Mouse (Mus musculus): ENCODE data around the gene Cpt1b. TPM values are rescaled to one million over a fixed set of nuclear protein-coding genes. Genes with fewer than 3 reads are reported as not detected.

Gene Cpt1b
- polyA plus RNA-seq, 1 experiment from 2014 or later: 0.72 TPM

DNA sequence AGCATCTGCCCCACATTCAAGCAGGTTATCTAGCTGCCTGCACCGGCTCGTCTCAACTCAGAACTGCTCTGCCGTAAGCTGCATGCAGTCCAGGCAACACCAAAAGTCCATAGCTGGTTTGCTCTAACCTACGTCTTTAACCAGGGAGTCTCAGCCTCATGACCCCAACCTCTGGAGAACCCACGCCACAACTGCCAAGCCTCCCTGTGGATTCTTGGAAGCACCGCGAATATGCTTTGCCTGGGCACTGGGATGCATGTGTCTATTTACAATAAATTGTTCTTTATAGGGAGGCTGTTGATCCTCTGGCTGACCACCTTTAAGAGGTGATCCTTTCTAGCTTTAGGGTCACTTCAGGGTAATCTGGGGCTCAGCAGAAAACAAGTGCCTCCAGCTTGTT, 53.1 kb downstream of the Cpt1b start:
- Histone ChIP-seq H3K9ac (ENCODE audit: low read depth, low read length) (peak overlapping the region; percentile 84), H3K4me2 (ENCODE audit: low read depth, low read length) (peak overlapping the region; percentile 75), H3K36me3 (ENCODE audit: control insufficient read depth, insufficient read depth, low read length) (peaks cover 31% of the 10 kb centered on the region), H3K9me3 (ENCODE audit: control insufficient read depth, low read length) (no peaks in the 10 kb centered on the region), H3K27ac (ENCODE audit: low read length) (peak overlapping the region; percentile 93), H3K27me3 (replicated peaks; ENCODE audit: control insufficient read depth, insufficient read depth, low read length) (peaks cover 16% of the 10 kb centered on the region), H3K4me1 (ENCODE audit: control insufficient read depth, insufficient read depth, low read length) (peaks cover 15% of the 10 kb centered on the region), H3K4me3 (ENCODE audit: low read length) (peak overlapping the region; percentile 68)
- no peak for ATAC-seq
- WGBS: 76% methylated on average over 7 of the region's 7 CpGs

DNA sequence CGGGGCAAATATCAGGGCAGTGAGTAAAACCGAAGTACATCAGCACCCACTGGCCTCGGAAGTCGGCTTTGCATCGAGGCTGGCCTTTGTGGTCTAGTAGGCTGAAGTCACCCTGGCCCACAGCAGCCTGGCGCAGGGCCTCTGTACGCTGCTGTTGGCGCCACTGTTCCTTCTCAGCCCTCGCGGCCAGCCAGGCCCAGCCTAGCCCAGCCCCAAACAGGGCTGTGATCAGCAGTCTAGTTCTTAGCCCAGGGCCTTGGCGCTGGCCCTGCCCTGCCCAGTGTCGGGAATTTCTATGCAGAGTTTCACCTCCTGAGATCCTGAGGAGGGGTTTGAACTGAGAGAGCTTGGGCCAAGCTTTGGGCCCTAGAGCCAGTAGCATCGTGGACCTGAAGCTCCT, 53.6 kb downstream of the Cpt1b start:
- no peak for ATAC-seq
- WGBS: 85% methylated on average over 13 of the region's 13 CpGs
- peaks cover 31% of the 10 kb centered on the region for H3K36me3 ChIP-seq (ENCODE audit: control insufficient read depth, insufficient read depth, low read length)

More for the DNA sequence above, 53.6 kb downstream of the Cpt1b start:
- Histone ChIP-seq H3K27ac (ENCODE audit: low read length) (no peak overlapping the region), H3K4me2 (ENCODE audit: low read depth, low read length) (no peak overlapping the region), H3K4me1 (ENCODE audit: control insufficient read depth, insufficient read depth, low read length) (peaks cover 11% of the 10 kb centered on the region), H3K27me3 (replicated peaks; ENCODE audit: control insufficient read depth, insufficient read depth, low read length) (peaks cover 11% of the 10 kb centered on the region), H3K9ac (ENCODE audit: low read depth, low read length) (no peak overlapping the region), H3K9me3 (ENCODE audit: control insufficient read depth, low read length) (no peaks in the 10 kb centered on the region), H3K4me3 (ENCODE audit: low read length) (no peak overlapping the region)

Other genes starting within 250 kb of the Cpt1b start
- 98.5 and 104 TPM in 2 replicates for gene Plxnb2, start 245.1 kb downstream of the Cpt1b start, polyA plus RNA-seq (2015; fragmentation: Nextera tagmentation; extraction: Ambion mirVana)
- gene Dennd6b, start 229.4 kb downstream of the Cpt1b start, polyA plus RNA-seq (2015; fragmentation: Nextera tagmentation; extraction: Ambion mirVana): 10.9 and 13.0 TPM in 2 replicates
- 18.0 and 20.1 TPM in 2 replicates for gene Ppp6r2, start 214.3 kb downstream of the Cpt1b start, polyA plus RNA-seq (2015; fragmentation: Nextera tagmentation; extraction: Ambion mirVana)
- 32.0 and 33.4 TPM in 2 replicates for gene Sbf1, start 110.6 kb downstream of the Cpt1b start, polyA plus RNA-seq (2015; fragmentation: Nextera tagmentation; extraction: Ambion mirVana)
- gene Adm2, start 103.1 kb downstream of the Cpt1b start, polyA plus RNA-seq (2015; fragmentation: Nextera tagmentation; extraction: Ambion mirVana): 1.5 and 2.0 TPM in 2 replicates
- gene Miox, start 91.5 kb downstream of the Cpt1b start, polyA plus RNA-seq (2015; fragmentation: Nextera tagmentation; extraction: Ambion mirVana): 0.46 TPM in 1 of 2 replicates, not detected in the other
- gene Lmf2, start 70.2 kb downstream of the Cpt1b start, polyA plus RNA-seq (2015; fragmentation: Nextera tagmentation; extraction: Ambion mirVana): 55.8 and 56.3 TPM in 2 replicates
- 123 and 128 TPM in 2 replicates for gene Ncaph2, start 70.1 kb downstream of the Cpt1b start, polyA plus RNA-seq (2015; fragmentation: Nextera tagmentation; extraction: Ambion mirVana)
- 15.9 and 19.1 TPM in 2 replicates for gene Sco2, start 52.0 kb downstream of the Cpt1b start, polyA plus RNA-seq (2015; fragmentation: Nextera tagmentation; extraction: Ambion mirVana)
- 1.3 and 2.2 TPM in 2 replicates for gene Tymp, start 48.8 kb downstream of the Cpt1b start, polyA plus RNA-seq (2015; fragmentation: Nextera tagmentation; extraction: Ambion mirVana)
- gene Odf3b, start 46.6 kb downstream of the Cpt1b start, polyA plus RNA-seq (2015; fragmentation: Nextera tagmentation; extraction: Ambion mirVana): 0.70 and 0.80 TPM in 2 replicates
- gene Klhdc7b, start 40.9 kb downstream of the Cpt1b start, polyA plus RNA-seq (2015; fragmentation: Nextera tagmentation; extraction: Ambion mirVana): not detected in 2 replicates
- gene Syce3, start 15.4 kb downstream of the Cpt1b start, polyA plus RNA-seq (2015; fragmentation: Nextera tagmentation; extraction: Ambion mirVana): 0.92 and 1.1 TPM in 2 replicates
- gene C730034F03Rik, start 3.7 kb upstream of the Cpt1b start, polyA plus RNA-seq (2015; fragmentation: Nextera tagmentation; extraction: Ambion mirVana): 2.6 and 3.2 TPM in 2 replicates
- not detected in 2 replicates for gene Gm44502, start 3.8 kb upstream of the Cpt1b start, polyA plus RNA-seq (2015; fragmentation: Nextera tagmentation; extraction: Ambion mirVana)
- gene Chkb, start 4.0 kb upstream of the Cpt1b start, polyA plus RNA-seq (2015; fragmentation: Nextera tagmentation; extraction: Ambion mirVana): 63.7 and 67.0 TPM in 2 replicates
- gene Mapk8ip2, start 28.1 kb upstream of the Cpt1b start, polyA plus RNA-seq (2015; fragmentation: Nextera tagmentation; extraction: Ambion mirVana): 3.4 and 3.6 TPM in 2 replicates
- gene Arsa, start 51.6 kb upstream of the Cpt1b start, polyA plus RNA-seq (2015; fragmentation: Nextera tagmentation; extraction: Ambion mirVana): 29.5 and 36.4 TPM in 2 replicates
- gene Shank3, start 73.8 kb upstream of the Cpt1b start, polyA plus RNA-seq (2015; fragmentation: Nextera tagmentation; extraction: Ambion mirVana): 0.70 and 0.80 TPM in 2 replicates
- 0.11 and 0.13 TPM in 2 replicates for gene Acr, start 142.5 kb upstream of the Cpt1b start, polyA plus RNA-seq (2015; fragmentation: Nextera tagmentation; extraction: Ambion mirVana)
- 23.4 and 24.1 TPM in 2 replicates for gene Rabl2, start 166.1 kb upstream of the Cpt1b start, polyA plus RNA-seq (2015; fragmentation: Nextera tagmentation; extraction: Ambion mirVana)

Data from intestine, embryonic 16.5 days (tissue).